Mouse (Mus musculus): ENCODE data around the gene Stat4. TPM values are rescaled to one million over a fixed set of nuclear protein-coding genes. Genes with fewer than 3 reads are reported as not detected.
A peak's percentile ranks its signal among the peaks of the same experiment; 100 is the strongest.

Stat4 gene
- polyA plus RNA-seq (2012; rRNA removed), result 0.16 and 0.99 TPM in 2 replicates

DNA sequence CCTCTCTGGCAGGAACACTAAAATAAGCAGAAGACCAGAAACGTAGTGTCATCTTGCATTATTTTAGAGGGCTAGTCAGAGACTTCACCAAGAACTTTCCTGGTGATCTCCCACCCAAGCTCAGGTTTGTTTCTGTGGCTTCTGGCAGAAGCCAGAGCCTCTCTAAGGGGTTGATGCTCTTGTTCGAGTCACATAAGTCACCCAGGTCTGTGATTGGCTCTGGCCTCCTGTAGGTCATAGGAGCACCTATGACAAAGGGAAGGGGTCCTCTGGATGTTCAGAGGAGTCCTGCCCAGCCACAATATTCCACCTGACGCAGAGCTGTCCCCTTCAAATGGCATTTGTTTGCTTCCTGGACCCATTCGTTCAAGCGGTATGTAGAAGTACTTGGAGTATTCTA is at the start of gene Stat4:
Stat4 (plus strand) TSS at position 301 of the 400 bp plus-strand sequence.
- 82% methylated on average over 5 of the region's 5 CpGs for WGBS
- Histone ChIP-seq H3K4me3 (ENCODE audit: insufficient read depth, low read depth, low read length) (no peak within 1 kb of the TSS), H3K27me3 (replicated peaks; ENCODE audit: control insufficient read depth, insufficient read depth, low read length) (no peaks in the 10 kb centered on the region), H3K27ac (ENCODE audit: insufficient read depth, low read depth, low read length) (no peak within 1 kb of the TSS), H3K4me1 (ENCODE audit: control insufficient read depth, insufficient read depth, low read length) (no peaks in the 10 kb centered on the region), H3K36me3 (ENCODE audit: control insufficient read depth, insufficient read depth, low read length) (no peaks in the 10 kb centered on the region)
- no peak for TF ChIP-seq POLR2A (IDR thresholded peaks at IDR 0.05; ENCODE audit: low read depth, low read length)
- no peak for TF ChIP-seq CTCF (conservative IDR thresholded peaks at IDR 0.05; ENCODE audit: insufficient read depth, insufficient read length, low read depth, low read length)
- no peak for DNase-seq

DNA sequence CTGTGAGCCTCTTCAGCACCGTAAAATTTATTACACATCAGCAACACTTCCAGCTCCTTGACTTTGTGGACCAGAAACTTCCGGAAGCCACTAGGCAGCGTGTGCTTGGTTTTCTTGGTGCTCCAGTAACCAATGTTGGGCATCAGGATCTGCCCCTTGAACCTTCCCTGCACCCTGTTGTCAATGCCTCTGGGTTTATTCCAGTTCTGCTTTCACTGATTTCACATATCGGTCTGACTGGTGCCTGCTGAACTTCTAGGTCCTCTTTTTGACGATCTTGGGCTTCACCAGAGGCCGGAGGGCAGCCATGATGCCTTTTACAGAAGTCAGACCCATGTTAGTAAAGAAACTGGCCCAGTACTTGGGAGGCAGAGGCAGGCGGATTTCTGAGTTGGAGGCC is 48.6 kb upstream of the Stat4 start:
- TF ChIP-seq POLR2A (IDR thresholded peaks at IDR 0.05; ENCODE audit: low read depth, low read length) (no peak), CTCF (conservative IDR thresholded peaks at IDR 0.05; ENCODE audit: insufficient read depth, insufficient read length, low read depth, low read length) (no peak)
- DNase-seq, result no peak
- H3K4me1 ChIP-seq (ENCODE audit: control insufficient read depth, insufficient read depth, low read length), result no peaks in the 10 kb centered on the region
- H3K27me3 ChIP-seq (replicated peaks; ENCODE audit: control insufficient read depth, insufficient read depth, low read length), result no peaks in the 10 kb centered on the region
- H3K36me3 ChIP-seq (ENCODE audit: control insufficient read depth, insufficient read depth, low read length), result no peaks in the 10 kb centered on the region
- no peak overlapping the region for H3K27ac ChIP-seq (ENCODE audit: insufficient read depth, low read depth, low read length)
- H3K4me3 ChIP-seq (ENCODE audit: insufficient read depth, low read depth, low read length), result no peak overlapping the region
- WGBS, result 91% methylated on average over 7 of the region's 7 CpGs

DNA sequence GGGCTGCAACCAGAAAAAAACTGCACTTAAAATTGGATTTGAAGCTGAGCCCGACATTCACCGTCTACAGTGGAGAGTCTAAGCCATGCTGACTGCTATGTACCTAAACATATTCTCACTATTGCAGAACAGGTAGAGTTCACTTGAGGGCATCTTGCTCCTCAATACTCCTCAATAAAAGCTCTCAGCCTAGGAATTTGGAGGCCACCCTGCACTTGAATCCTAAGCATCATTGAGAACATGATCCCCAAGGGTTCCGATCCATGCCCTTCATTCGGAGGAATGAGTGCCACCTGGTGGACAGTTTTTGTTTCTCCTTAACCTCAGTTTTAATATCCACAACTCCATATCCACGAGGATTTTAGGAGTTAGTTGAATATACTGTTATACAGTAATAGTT is 42.2 kb upstream of the Stat4 start:
- WGBS, result 40% methylated on average over 5 of the region's 5 CpGs
- no peak overlapping the region for H3K27ac ChIP-seq (ENCODE audit: insufficient read depth, low read depth, low read length)
- H3K4me3 ChIP-seq (ENCODE audit: insufficient read depth, low read depth, low read length), result no peak overlapping the region
- TF ChIP-seq CTCF (conservative IDR thresholded peaks at IDR 0.05; ENCODE audit: insufficient read depth, insufficient read length, low read depth, low read length) (peak; percentile 65), POLR2A (IDR thresholded peaks at IDR 0.05; ENCODE audit: low read depth, low read length) (no peak)
- peak; percentile 39 for DNase-seq
- H3K27me3 ChIP-seq (replicated peaks; ENCODE audit: control insufficient read depth, insufficient read depth, low read length), result no peaks in the 10 kb centered on the region
- no peaks in the 10 kb centered on the region for H3K36me3 ChIP-seq (ENCODE audit: control insufficient read depth, insufficient read depth, low read length)
- H3K4me1 ChIP-seq (ENCODE audit: control insufficient read depth, insufficient read depth, low read length), result no peaks in the 10 kb centered on the region

DNA sequence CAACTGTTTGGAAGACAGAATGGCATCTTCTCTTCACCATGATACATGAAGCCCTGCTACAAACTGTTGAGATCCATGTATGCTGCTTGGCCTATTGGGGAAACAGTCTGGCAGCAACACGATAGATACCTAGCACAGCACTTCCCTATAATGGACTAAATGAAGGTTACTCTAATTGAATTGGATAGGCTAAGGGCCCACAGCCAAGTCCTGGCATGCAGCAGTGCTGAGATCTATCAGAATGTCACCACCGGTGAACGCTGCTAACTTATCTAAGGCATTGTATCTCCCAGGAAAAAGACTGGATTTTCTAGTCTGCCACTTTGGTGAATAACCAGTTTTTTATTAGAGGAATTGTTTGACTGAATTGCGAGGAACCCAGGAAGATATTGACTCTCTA is 39.8 kb upstream of the Stat4 start:
- DNase-seq, result no peak
- Histone ChIP-seq H3K27ac (ENCODE audit: insufficient read depth, low read depth, low read length) (no peak overlapping the region), H3K36me3 (ENCODE audit: control insufficient read depth, insufficient read depth, low read length) (no peaks in the 10 kb centered on the region), H3K27me3 (replicated peaks; ENCODE audit: control insufficient read depth, insufficient read depth, low read length) (no peaks in the 10 kb centered on the region), H3K4me3 (ENCODE audit: insufficient read depth, low read depth, low read length) (no peak overlapping the region), H3K4me1 (ENCODE audit: control insufficient read depth, insufficient read depth, low read length) (no peaks in the 10 kb centered on the region)
- TF ChIP-seq POLR2A (IDR thresholded peaks at IDR 0.05; ENCODE audit: low read depth, low read length) (no peak), CTCF (conservative IDR thresholded peaks at IDR 0.05; ENCODE audit: insufficient read depth, insufficient read length, low read depth, low read length) (no peak)
- WGBS, result 89% methylated on average over 4 of the region's 4 CpGs

DNA sequence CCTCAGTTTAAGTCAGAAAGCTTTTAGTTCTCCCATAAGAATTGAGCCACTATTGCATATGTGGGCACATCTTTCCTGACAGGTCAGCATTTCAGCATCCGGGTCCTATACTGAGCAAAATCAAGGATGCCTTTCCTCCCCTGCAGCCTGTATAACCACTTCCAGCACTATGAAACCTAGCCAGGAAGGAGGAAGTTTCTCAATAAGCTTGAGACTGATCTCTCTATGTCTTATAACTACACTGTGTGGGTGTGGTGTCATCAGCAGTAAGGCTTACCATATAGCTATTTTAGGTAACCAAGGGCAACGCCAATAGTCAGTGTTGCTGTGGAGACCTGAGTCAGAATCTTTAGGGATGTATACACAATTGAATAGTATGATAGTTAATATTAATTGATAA is 22.3 kb upstream of the Stat4 start:
- WGBS, result 88% methylated on average over 2 of the region's 2 CpGs
- DNase-seq, result no peak
- no peaks in the 10 kb centered on the region for H3K27me3 ChIP-seq (replicated peaks; ENCODE audit: control insufficient read depth, insufficient read depth, low read length)
- no peak overlapping the region for H3K4me3 ChIP-seq (ENCODE audit: insufficient read depth, low read depth, low read length)
- H3K36me3 ChIP-seq (ENCODE audit: control insufficient read depth, insufficient read depth, low read length), result no peaks in the 10 kb centered on the region
- no peak overlapping the region for H3K27ac ChIP-seq (ENCODE audit: insufficient read depth, low read depth, low read length)
- no peak for TF ChIP-seq CTCF (conservative IDR thresholded peaks at IDR 0.05; ENCODE audit: insufficient read depth, insufficient read length, low read depth, low read length)
- TF ChIP-seq POLR2A (IDR thresholded peaks at IDR 0.05; ENCODE audit: low read depth, low read length), result no peak
- no peaks in the 10 kb centered on the region for H3K4me1 ChIP-seq (ENCODE audit: control insufficient read depth, insufficient read depth, low read length)

DNA sequence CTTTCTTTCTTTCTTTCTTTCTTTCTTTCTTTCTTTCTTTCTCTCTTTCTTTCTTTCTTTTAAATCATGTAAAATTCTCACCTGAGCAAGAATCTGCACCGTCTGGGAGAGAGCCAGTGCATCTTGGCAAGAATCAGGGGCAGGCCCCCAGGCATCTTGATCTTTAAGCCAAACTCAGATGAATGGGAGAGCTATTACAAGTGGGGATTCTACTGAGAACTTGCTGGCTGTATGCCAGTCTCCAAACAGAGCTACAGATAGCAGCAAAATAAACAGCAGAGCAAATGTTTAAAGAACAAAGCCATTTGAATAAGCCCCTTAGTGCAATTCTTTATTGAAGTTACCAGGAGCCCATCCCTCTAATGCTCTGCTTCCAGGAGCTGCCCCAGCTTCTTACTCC is 18.0 kb upstream of the Stat4 start:
- WGBS, result 45% methylated on average over 1 of the region's 1 CpGs
- TF ChIP-seq CTCF (conservative IDR thresholded peaks at IDR 0.05; ENCODE audit: insufficient read depth, insufficient read length, low read depth, low read length) (no peak), POLR2A (IDR thresholded peaks at IDR 0.05; ENCODE audit: low read depth, low read length) (no peak)
- no peak for DNase-seq
- Histone ChIP-seq H3K27ac (ENCODE audit: insufficient read depth, low read depth, low read length) (no peak overlapping the region), H3K27me3 (replicated peaks; ENCODE audit: control insufficient read depth, insufficient read depth, low read length) (no peaks in the 10 kb centered on the region), H3K36me3 (ENCODE audit: control insufficient read depth, insufficient read depth, low read length) (no peaks in the 10 kb centered on the region), H3K4me3 (ENCODE audit: insufficient read depth, low read depth, low read length) (no peak overlapping the region), H3K4me1 (ENCODE audit: control insufficient read depth, insufficient read depth, low read length) (no peaks in the 10 kb centered on the region)

DNA sequence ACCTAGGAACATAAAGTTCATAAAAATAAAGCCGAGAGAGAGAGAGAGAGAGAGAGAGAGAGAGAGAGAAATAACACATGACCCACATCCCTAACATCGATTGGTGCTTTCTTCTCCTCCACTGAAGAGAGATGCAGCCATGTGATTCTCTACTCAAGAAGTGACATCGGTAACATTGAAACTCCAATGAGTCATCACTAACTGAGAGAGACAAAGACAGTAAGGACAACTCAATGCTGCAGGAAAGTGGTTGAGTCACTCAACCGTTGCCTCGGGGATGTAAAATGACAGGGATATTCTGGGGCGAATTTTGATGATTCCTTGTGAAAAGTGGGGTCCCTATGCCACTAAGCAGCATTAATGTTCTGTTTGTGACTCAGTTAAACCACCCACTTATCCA is 16.8 kb upstream of the Stat4 start:
- Histone ChIP-seq H3K27ac (ENCODE audit: insufficient read depth, low read depth, low read length) (no peak overlapping the region), H3K27me3 (replicated peaks; ENCODE audit: control insufficient read depth, insufficient read depth, low read length) (no peaks in the 10 kb centered on the region), H3K4me3 (ENCODE audit: insufficient read depth, low read depth, low read length) (no peak overlapping the region), H3K4me1 (ENCODE audit: control insufficient read depth, insufficient read depth, low read length) (no peaks in the 10 kb centered on the region), H3K36me3 (ENCODE audit: control insufficient read depth, insufficient read depth, low read length) (no peaks in the 10 kb centered on the region)
- no peak for TF ChIP-seq CTCF (conservative IDR thresholded peaks at IDR 0.05; ENCODE audit: insufficient read depth, insufficient read length, low read depth, low read length)
- TF ChIP-seq POLR2A (IDR thresholded peaks at IDR 0.05; ENCODE audit: low read depth, low read length), result no peak
- DNase-seq, result no peak
- WGBS, result 83% methylated on average over 6 of the region's 6 CpGs

DNA sequence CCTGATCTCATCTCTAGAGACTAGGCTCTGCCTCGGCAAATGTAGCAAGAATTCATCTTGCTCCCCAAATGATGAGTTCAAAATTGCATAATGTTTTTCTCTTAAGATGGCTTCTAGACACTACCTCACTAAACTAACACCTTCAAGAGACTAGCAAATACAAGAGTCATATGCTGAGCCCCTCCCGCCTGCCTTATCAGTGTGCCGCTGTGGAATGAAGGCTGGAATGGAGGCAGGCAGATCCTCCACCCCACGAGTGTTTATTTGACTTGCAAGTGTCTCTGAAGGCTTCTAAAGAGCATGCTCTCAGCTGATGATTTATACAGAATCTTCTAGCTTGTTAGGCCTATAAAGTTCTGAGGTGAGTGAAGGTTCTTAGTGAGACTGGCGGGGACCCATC is 11.4 kb upstream of the Stat4 start:
- H3K27me3 ChIP-seq (replicated peaks; ENCODE audit: control insufficient read depth, insufficient read depth, low read length), result no peaks in the 10 kb centered on the region
- H3K27ac ChIP-seq (ENCODE audit: insufficient read depth, low read depth, low read length), result no peak overlapping the region
- DNase-seq, result no peak
- no peaks in the 10 kb centered on the region for H3K4me1 ChIP-seq (ENCODE audit: control insufficient read depth, insufficient read depth, low read length)
- WGBS, result 79% methylated on average over 5 of the region's 5 CpGs
- TF ChIP-seq CTCF (conservative IDR thresholded peaks at IDR 0.05; ENCODE audit: insufficient read depth, insufficient read length, low read depth, low read length) (no peak), POLR2A (IDR thresholded peaks at IDR 0.05; ENCODE audit: low read depth, low read length) (no peak)
- H3K36me3 ChIP-seq (ENCODE audit: control insufficient read depth, insufficient read depth, low read length), result no peaks in the 10 kb centered on the region
- H3K4me3 ChIP-seq (ENCODE audit: insufficient read depth, low read depth, low read length), result no peak overlapping the region
